Mouse (Mus musculus): ENCODE measurements around the gene Slc28a3. TPM values are rescaled to one million over a fixed set of nuclear protein-coding genes. Genes with fewer than 3 reads are reported as not detected.

The Slc28a3 gene
- polyA plus RNA-seq, 1 experiment from 2014 or later, result not detected

DNA sequence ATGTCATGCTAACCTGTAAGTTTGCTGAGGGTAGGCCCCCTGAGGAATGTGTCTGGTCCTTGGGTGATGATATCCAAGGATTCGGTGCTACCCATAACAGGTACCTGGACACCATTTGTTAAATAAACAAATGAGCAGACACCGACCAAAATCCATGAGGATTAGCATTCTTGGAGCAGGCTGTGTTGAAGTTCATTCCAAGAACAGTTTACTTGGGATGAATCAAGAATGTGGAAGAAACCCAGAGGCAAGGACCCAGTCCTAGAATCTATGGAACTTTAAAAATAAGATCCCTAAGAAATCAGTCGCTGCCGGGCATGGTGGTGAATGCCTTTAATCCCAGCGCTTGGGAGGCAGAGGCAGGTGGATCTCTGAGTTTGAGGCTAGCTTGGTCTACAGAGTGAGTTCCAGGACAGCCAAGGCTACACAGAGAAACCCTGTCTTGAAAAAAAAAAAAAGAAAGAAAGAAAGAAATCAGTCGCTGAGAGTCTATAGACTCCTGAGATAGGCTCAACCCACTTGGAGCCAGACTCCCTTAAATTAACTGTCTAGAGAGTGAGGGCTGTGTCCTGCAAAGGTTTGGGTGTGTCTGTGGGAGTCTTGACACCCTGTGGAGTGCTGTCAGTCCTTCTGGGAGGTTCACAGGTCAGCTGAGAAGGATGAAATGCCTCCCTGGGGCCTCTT lies 73.3 kb downstream of the Slc28a3 start:
- Histone ChIP-seq H3K9me3 (ENCODE audit: control insufficient read depth, low read length) (no peaks in the 10 kb centered on the region), H3K9ac (replicated peaks; ENCODE audit: low read depth, low read length) (no peak overlapping the region), H3K4me1 (ENCODE audit: control insufficient read depth, insufficient read depth, low read length) (no peaks in the 10 kb centered on the region), H3K4me3 (ENCODE audit: low read depth, low read length) (no peak overlapping the region), H3K27ac (ENCODE audit: low read depth, low read length) (no peak overlapping the region), H3K4me2 (ENCODE audit: low read depth, low read length) (no peak overlapping the region), H3K27me3 (ENCODE audit: control insufficient read depth, insufficient read depth, low read length) (no peaks in the 10 kb centered on the region), H3K36me3 (ENCODE audit: control insufficient read depth, insufficient read depth, low read length) (no peaks in the 10 kb centered on the region)
- no peak for ATAC-seq (ENCODE audit: low read depth)
- WGBS, result 97% methylated on average over 6 of the region's 6 CpGs

- no peaks in the 10 kb centered on the region for H3K36me3 ChIP-seq (ENCODE audit: control insufficient read depth, insufficient read depth, low read length)
- H3K4me2 ChIP-seq (ENCODE audit: low read depth, low read length), result no peak overlapping the region
- H3K4me1 ChIP-seq (ENCODE audit: control insufficient read depth, insufficient read depth, low read length), result no peaks in the 10 kb centered on the region
- no peak overlapping the region for H3K9ac ChIP-seq (replicated peaks; ENCODE audit: low read depth, low read length)
- no peaks in the 10 kb centered on the region for H3K27me3 ChIP-seq (ENCODE audit: control insufficient read depth, insufficient read depth, low read length)
- 77% methylated on average over 2 of the region's 2 CpGs for WGBS
- ATAC-seq (ENCODE audit: low read depth), result no peak
- no peak overlapping the region for H3K4me3 ChIP-seq (ENCODE audit: low read depth, low read length)
- no peak overlapping the region for H3K27ac ChIP-seq (ENCODE audit: low read depth, low read length)
- H3K9me3 ChIP-seq (ENCODE audit: control insufficient read depth, low read length), result no peaks in the 10 kb centered on the region
Measured at GRCm38 (mm10) chr13:58536466-58537231, 74.0 kb downstream of the Slc28a3 start.

GRCm38 (mm10) chr13:58535321-58535720 lies 75.4 kb downstream of the Slc28a3 start:
- H3K9ac ChIP-seq (replicated peaks; ENCODE audit: low read depth, low read length), result no peak overlapping the region
- H3K27ac ChIP-seq (ENCODE audit: low read depth, low read length), result no peak overlapping the region
- H3K9me3 ChIP-seq (ENCODE audit: control insufficient read depth, low read length), result no peaks in the 10 kb centered on the region
- H3K4me1 ChIP-seq (ENCODE audit: control insufficient read depth, insufficient read depth, low read length), result no peaks in the 10 kb centered on the region
- H3K4me3 ChIP-seq (ENCODE audit: low read depth, low read length), result no peak overlapping the region
- H3K27me3 ChIP-seq (ENCODE audit: control insufficient read depth, insufficient read depth, low read length), result no peaks in the 10 kb centered on the region
- 83% methylated on average over 2 of the region's 2 CpGs for WGBS
- H3K36me3 ChIP-seq (ENCODE audit: control insufficient read depth, insufficient read depth, low read length), result no peaks in the 10 kb centered on the region
- ATAC-seq (ENCODE audit: low read depth), result no peak
- no peak overlapping the region for H3K4me2 ChIP-seq (ENCODE audit: low read depth, low read length)

GRCm38 (mm10) chr13:58534861-58535260 lies 75.8 kb downstream of the Slc28a3 start:
- no peaks in the 10 kb centered on the region for H3K9me3 ChIP-seq (ENCODE audit: control insufficient read depth, low read length)
- no peak overlapping the region for H3K4me2 ChIP-seq (ENCODE audit: low read depth, low read length)
- 80% methylated on average over 3 of the region's 3 CpGs for WGBS
- no peak overlapping the region for H3K9ac ChIP-seq (replicated peaks; ENCODE audit: low read depth, low read length)
- no peaks in the 10 kb centered on the region for H3K4me1 ChIP-seq (ENCODE audit: control insufficient read depth, insufficient read depth, low read length)
- H3K36me3 ChIP-seq (ENCODE audit: control insufficient read depth, insufficient read depth, low read length), result no peaks in the 10 kb centered on the region
- no peak overlapping the region for H3K4me3 ChIP-seq (ENCODE audit: low read depth, low read length)
- no peak for ATAC-seq (ENCODE audit: low read depth)
- H3K27ac ChIP-seq (ENCODE audit: low read depth, low read length), result no peak overlapping the region
- H3K27me3 ChIP-seq (ENCODE audit: control insufficient read depth, insufficient read depth, low read length), result no peaks in the 10 kb centered on the region

GRCm38 (mm10) chr13:58534216-58534841 lies 76.3 kb downstream of the Slc28a3 start:
- H3K9me3 ChIP-seq (ENCODE audit: control insufficient read depth, low read length), result no peaks in the 10 kb centered on the region
- no peaks in the 10 kb centered on the region for H3K27me3 ChIP-seq (ENCODE audit: control insufficient read depth, insufficient read depth, low read length)
- H3K9ac ChIP-seq (replicated peaks; ENCODE audit: low read depth, low read length), result no peak overlapping the region
- no peak overlapping the region for H3K4me3 ChIP-seq (ENCODE audit: low read depth, low read length)
- no peak overlapping the region for H3K4me2 ChIP-seq (ENCODE audit: low read depth, low read length)
- H3K4me1 ChIP-seq (ENCODE audit: control insufficient read depth, insufficient read depth, low read length), result no peaks in the 10 kb centered on the region
- H3K27ac ChIP-seq (ENCODE audit: low read depth, low read length), result no peak overlapping the region
- no peaks in the 10 kb centered on the region for H3K36me3 ChIP-seq (ENCODE audit: control insufficient read depth, insufficient read depth, low read length)
- ATAC-seq (ENCODE audit: low read depth), result no peak
- 76% methylated on average over 7 of the region's 7 CpGs for WGBS

- no peaks in the 10 kb centered on the region for H3K9me3 ChIP-seq (ENCODE audit: control insufficient read depth, low read length)
- H3K4me1 ChIP-seq (ENCODE audit: control insufficient read depth, insufficient read depth, low read length), result no peaks in the 10 kb centered on the region
- no peak for ATAC-seq (ENCODE audit: low read depth)
- H3K4me2 ChIP-seq (ENCODE audit: low read depth, low read length), result no peak overlapping the region
- no peak overlapping the region for H3K9ac ChIP-seq (replicated peaks; ENCODE audit: low read depth, low read length)
- no peaks in the 10 kb centered on the region for H3K36me3 ChIP-seq (ENCODE audit: control insufficient read depth, insufficient read depth, low read length)
- no peak overlapping the region for H3K4me3 ChIP-seq (ENCODE audit: low read depth, low read length)
- H3K27ac ChIP-seq (ENCODE audit: low read depth, low read length), result no peak overlapping the region
- WGBS, result 92% methylated on average over 3 of the region's 3 CpGs
- H3K27me3 ChIP-seq (ENCODE audit: control insufficient read depth, insufficient read depth, low read length), result no peaks in the 10 kb centered on the region
Measured at GRCm38 (mm10) chr13:58524581-58524980, 86.1 kb downstream of the Slc28a3 start.

DNA sequence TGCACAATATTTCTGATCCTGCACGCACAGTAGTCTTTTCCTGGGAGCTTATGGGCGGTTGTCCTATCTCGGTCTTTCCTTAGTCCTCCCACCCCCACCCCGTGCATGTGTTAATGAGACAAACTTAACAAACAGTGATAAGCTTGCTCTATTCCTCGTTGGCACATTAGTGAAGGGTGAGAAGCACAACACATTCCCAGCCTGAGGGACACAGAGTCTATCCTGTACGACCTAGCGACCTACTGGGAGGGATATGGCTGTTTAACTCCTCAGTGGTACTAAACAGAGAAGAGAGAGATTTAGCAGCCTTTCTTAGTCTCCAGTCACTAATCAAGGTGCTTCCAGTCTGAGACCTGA lies 86.9 kb downstream of the Slc28a3 start:
- Histone ChIP-seq H3K27me3 (ENCODE audit: control insufficient read depth, insufficient read depth, low read length) (no peaks in the 10 kb centered on the region), H3K4me2 (ENCODE audit: low read depth, low read length) (no peak overlapping the region), H3K36me3 (ENCODE audit: control insufficient read depth, insufficient read depth, low read length) (no peaks in the 10 kb centered on the region), H3K9me3 (ENCODE audit: control insufficient read depth, low read length) (no peaks in the 10 kb centered on the region), H3K4me3 (ENCODE audit: low read depth, low read length) (no peak overlapping the region), H3K9ac (replicated peaks; ENCODE audit: low read depth, low read length) (no peak overlapping the region), H3K27ac (ENCODE audit: low read depth, low read length) (no peak overlapping the region), H3K4me1 (ENCODE audit: control insufficient read depth, insufficient read depth, low read length) (no peaks in the 10 kb centered on the region)
- ATAC-seq (ENCODE audit: low read depth), result no peak
- WGBS, result 76% methylated on average over 7 of the region's 7 CpGs

- Histone ChIP-seq H3K4me3 (ENCODE audit: low read depth, low read length) (no peak overlapping the region), H3K27ac (ENCODE audit: low read depth, low read length) (no peak overlapping the region), H3K27me3 (ENCODE audit: control insufficient read depth, insufficient read depth, low read length) (no peaks in the 10 kb centered on the region), H3K4me2 (ENCODE audit: low read depth, low read length) (no peak overlapping the region), H3K9ac (replicated peaks; ENCODE audit: low read depth, low read length) (no peak overlapping the region), H3K4me1 (ENCODE audit: control insufficient read depth, insufficient read depth, low read length) (no peaks in the 10 kb centered on the region), H3K36me3 (ENCODE audit: control insufficient read depth, insufficient read depth, low read length) (no peaks in the 10 kb centered on the region), H3K9me3 (ENCODE audit: control insufficient read depth, low read length) (no peaks in the 10 kb centered on the region)
- no peak for ATAC-seq (ENCODE audit: low read depth)
- 33% methylated on average over 20 of the region's 20 CpGs for WGBS
Measured at GRCm38 (mm10) chr13:58523011-58523760, 87.5 kb downstream of the Slc28a3 start.

Measured in neural tube, embryonic 14.5 days (tissue).